Mouse (Mus musculus) CD4-positive, CD25-positive, alpha-beta regulatory T cell, adult 2 months (primary cell): ENCODE results near the gene Procr.
"Not testable (repeated sequence)": the region's sequence is repeated elsewhere in the genome, so short reads cannot be mapped to it uniquely, and the experiment has no call there.

Source experiments
- DNase-seq: peaks from one replicate; pipeline ENCODE4 v3.0.0-alpha.2; 2012; ENCODE audit warnings: low read depth, low spot score

Gene Procr

GRCm38 (mm10) chr2:155751014-155751786 is at the start of gene Procr:
TSS of gene Procr (plus strand) at chr2:155751117.
- peak; percentile 13 for DNase-seq

GRCm38 (mm10) chr2:155701399-155701919 is 49.5 kb upstream of the Procr start:
- no peak for DNase-seq

- no peak for DNase-seq
Measured at GRCm38 (mm10) chr2:155703630-155704029, 47.3 kb upstream of the Procr start.

- DNase-seq = no peak
Measured at GRCm38 (mm10) chr2:155707251-155707650, 43.7 kb upstream of the Procr start.

- no peak for DNase-seq
Measured at GRCm38 (mm10) chr2:155710557-155710956, 40.4 kb upstream of the Procr start.

GRCm38 (mm10) chr2:155717082-155717990 is 33.6 kb upstream of the Procr start:
- DNase-seq = no peak

GRCm38 (mm10) chr2:155720585-155720984 is 30.3 kb upstream of the Procr start:
- peak; percentile 42 for DNase-seq

- no peak for DNase-seq
Measured at GRCm38 (mm10) chr2:155724036-155724435, 26.9 kb upstream of the Procr start.

GRCm38 (mm10) chr2:155724526-155724925 is 26.4 kb upstream of the Procr start:
- no peak for DNase-seq

- no peak for DNase-seq
Measured at GRCm38 (mm10) chr2:155726302-155726701, 24.6 kb upstream of the Procr start.

- no peak for DNase-seq
Measured at GRCm38 (mm10) chr2:155727764-155728395, 23.0 kb upstream of the Procr start.

- DNase-seq = no peak
Measured at GRCm38 (mm10) chr2:155728742-155729141, 22.2 kb upstream of the Procr start.

- peak; percentile 96 for DNase-seq
Measured at GRCm38 (mm10) chr2:155729158-155729645, 21.7 kb upstream of the Procr start, which contains the start of gene Edem2. TSS of gene Edem2 (minus strand) at chr2:155729475.

- no peak for DNase-seq
Measured at GRCm38 (mm10) chr2:155735080-155735479, 15.8 kb upstream of the Procr start.

- DNase-seq = not testable (repeated sequence)
Measured at GRCm38 (mm10) chr2:155735766-155736165, 15.2 kb upstream of the Procr start, which contains the start of gene Gm17581. TSS of gene Gm17581 (minus strand) at chr2:155735866.

GRCm38 (mm10) chr2:155736936-155737335 is 14.0 kb upstream of the Procr start:
- no peak for DNase-seq

- DNase-seq = no peak
Measured at GRCm38 (mm10) chr2:155737803-155738202, 13.1 kb upstream of the Procr start.

- DNase-seq = no peak
Measured at GRCm38 (mm10) chr2:155742211-155742610, 8.7 kb upstream of the Procr start.

GRCm38 (mm10) chr2:155742931-155743337 is 8.0 kb upstream of the Procr start:
- no peak for DNase-seq

GRCm38 (mm10) chr2:155743351-155743750 is 7.6 kb upstream of the Procr start:
- DNase-seq = no peak

GRCm38 (mm10) chr2:155745487-155745886 is 5.4 kb upstream of the Procr start:
- DNase-seq = no peak
